ENCODE assay signal across 8 mouse cellular contexts in the genomic region with DNA sequence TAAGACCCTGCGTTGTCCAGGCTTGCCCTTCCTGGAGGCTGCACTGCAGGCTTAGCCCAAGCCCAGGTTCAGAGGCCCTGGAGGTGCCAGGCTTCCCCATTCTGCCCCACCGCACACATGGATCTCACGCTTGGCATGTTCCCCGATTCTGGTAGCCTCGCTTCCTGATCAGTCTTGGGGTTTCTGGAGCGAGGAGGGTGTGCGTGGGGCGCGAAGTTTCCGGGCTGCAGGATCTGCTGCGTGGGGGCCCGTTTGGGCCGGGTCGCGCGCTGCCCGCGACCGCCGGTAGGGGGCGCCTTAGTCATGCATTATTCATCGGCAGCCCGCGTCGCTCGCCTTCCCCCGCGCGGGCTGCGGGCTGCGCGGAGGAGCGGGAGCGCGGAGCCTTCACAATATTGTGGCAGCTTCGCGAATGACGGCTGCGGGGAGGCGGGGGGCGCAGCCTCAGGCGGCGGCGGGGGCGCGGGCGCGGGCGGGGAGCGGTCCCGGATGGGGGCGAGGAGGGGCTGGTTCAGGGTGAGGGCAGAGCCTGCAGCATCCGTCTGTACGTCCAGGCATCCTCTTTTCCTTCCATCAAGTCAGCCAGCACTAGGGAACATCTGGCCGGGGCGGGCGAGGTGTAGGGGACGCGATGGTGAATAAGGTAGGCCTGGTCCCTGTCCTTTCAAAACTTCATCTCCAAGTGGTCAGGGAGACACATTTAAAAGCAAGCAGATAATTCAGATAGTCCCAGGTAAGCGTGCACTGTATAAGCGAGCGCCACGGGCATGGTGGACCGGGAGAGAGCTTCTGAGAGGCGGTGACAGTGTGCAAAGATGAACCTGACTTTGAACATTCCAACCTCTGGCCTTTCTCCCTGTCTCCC.
DNase-seq lines count a peak whose midpoint lies in the region; ATAC-seq and TF ChIP-seq lines count a peak whose summit lies in the region.

No protein-coding gene starts in this region.

- WGBS in intestine, embryonic 14.5 days = 3% methylated on average over 65 of the region's 65 CpGs

- TF ChIP-seq CTCF in cortical plate, adult 2 months (IDR thresholded peaks at IDR 0.05; ENCODE audit: extremely low read depth, insufficient read depth, low read length) = peak; percentile 48

- H3K27me3 ChIP-seq in intestine, embryonic 14.5 days (replicated peaks; ENCODE audit: control insufficient read depth, insufficient read depth, low read length) = peaks cover 6% of the 10 kb centered on the region; the same call in 1 of the 2 replicates
- peaks cover 81% of the 10 kb centered on the region for H3K27me3 ChIP-seq in megakaryocyte, embryonic 14.5 days (replicated peaks)

- ATAC-seq in intestine, embryonic 14.5 days (replicated peaks; ENCODE audit: low FRiP score, low TSS enrichment, low read depth) = peak; percentile 48

- no peak overlapping the region for H3K27ac ChIP-seq in cortical plate, adult 2 months (ENCODE audit: insufficient read depth, low read length)
- no peak overlapping the region for H3K27ac ChIP-seq in intestine, embryonic 14.5 days (ENCODE audit: low read depth)

- peak overlapping the region; percentile 34; the same call in 1 of the 2 replicates for H3K9ac ChIP-seq in intestine, embryonic 14.5 days (ENCODE audit: low read length)

- no peaks in the 10 kb centered on the region; the same call in 1 of the 2 replicates for H3K9me3 ChIP-seq in intestine, embryonic 14.5 days (ENCODE audit: control insufficient read depth, low read length)
- H3K9me3 ChIP-seq in megakaryocyte, embryonic 14.5 days = peaks cover 3% of the 10 kb centered on the region; the same call in 1 of the 2 replicates

- peak overlapping the region; percentile 79 for H3K4me2 ChIP-seq in intestine, embryonic 14.5 days (ENCODE audit: low read length)

- H3K36me3 ChIP-seq in intestine, embryonic 14.5 days (ENCODE audit: control insufficient read depth, insufficient read depth, low read length) = no peaks in the 10 kb centered on the region
- H3K36me3 ChIP-seq in megakaryocyte, embryonic 14.5 days (replicated peaks; ENCODE audit: low read length) = no peaks in the 10 kb centered on the region

- DNase-seq in ZHBTc4 (ENCODE audit: low read depth, low spot score) = peak; percentile 77
- DNase-seq in gastrocnemius, postnatal 14 days = peak; percentile 71
- peak; percentile 89 for DNase-seq in intestine, embryonic 14.5 days (ENCODE audit: low spot score)
- DNase-seq in left cerebral cortex, postnatal 10 days (ENCODE audit: extremely low spot score in 1 of 2, low spot score in 2 of 2) = peak; percentile 61 to 75
- peak; percentile 72 to 82 for DNase-seq in right cerebral cortex, postnatal 10 days (ENCODE audit: low spot score in 2 of 2)
- DNase-seq in urinary bladder, postnatal 25 days (ENCODE audit: low spot score) = peak; percentile 85

- peak overlapping the region; percentile 14; the same call in 1 of the 2 replicates for H3K4me3 ChIP-seq in cortical plate, adult 2 months (ENCODE audit: insufficient read depth, low read length)
- peak overlapping the region; percentile 43 for H3K4me3 ChIP-seq in intestine, embryonic 14.5 days (ENCODE audit: low read depth, low read length)
- H3K4me3 ChIP-seq in megakaryocyte, embryonic 14.5 days (replicated peaks) = peak overlapping the region; percentile 88

- intact Hi-C loops in gastrocnemius, postnatal 14 days (cut with DNase I; ENCODE audit: low total_unique reads) = loop anchor here (5.0 kb wide), 2 partner anchors 165 to 320 kb away; no protein-coding TSS in a partner anchor
- intact Hi-C loops in left cerebral cortex, postnatal 10 days (cut with DNase I) = loop anchor here (5.0 kb wide), 1 partner anchor 330 kb away; no protein-coding TSS in a partner anchor

- TF ChIP-seq POLR2A in cortical plate, adult 2 months (IDR thresholded peaks at IDR 0.05; ENCODE audit: extremely low read depth, insufficient read depth, low read length) = no peak

- 0 out of 2 replicates have a peak, but pooled peaks cover 1% of the 10 kb centered on the region for H3K4me1 ChIP-seq in cortical plate, adult 2 months (ENCODE audit: control insufficient read depth, insufficient read depth, low read length)
- peaks cover 14% of the 10 kb centered on the region for H3K4me1 ChIP-seq in intestine, embryonic 14.5 days (replicated peaks; ENCODE audit: control insufficient read depth, insufficient read depth, low read length)
- H3K4me1 ChIP-seq in megakaryocyte, embryonic 14.5 days = peaks cover 15% of the 10 kb centered on the region

Comparison
In these comparisons a context has a peak if more than half of its experiments do, and no peak if none do; other contexts are left out.
1. H3K4me3 ChIP-seq: peak in every context shown above with its lines; median percentile 88 in megakaryocyte, embryonic 14.5 days; 43 in intestine, embryonic 14.5 days; 14 in cortical plate, adult 2 months.